Mouse (Mus musculus): Measurements from ENCODE around the gene Myh7b.
A peak's percentile ranks its signal among the peaks of the same experiment; 100 is the strongest.

The Myh7b gene

GRCm38 (mm10) chr2:155634562-155634961 lies 23.6 kb downstream of the Myh7b start:
- DNase-seq (ENCODE audit: low spot score) = no peak

- DNase-seq (ENCODE audit: low spot score) = no peak
These were observed 24.9 kb downstream of the Myh7b start for GRCm38 (mm10) chr2:155635961-155636360.

- DNase-seq (ENCODE audit: low spot score) = no peak
These were observed 25.9 kb downstream of the Myh7b start for GRCm38 (mm10) chr2:155636881-155637280.

GRCm38 (mm10) chr2:155637411-155637810 lies 26.4 kb downstream of the Myh7b start:
- DNase-seq (ENCODE audit: low spot score) = no peak

- DNase-seq (ENCODE audit: low spot score) = peak; percentile 28
These were observed 29.6 kb downstream of the Myh7b start for GRCm38 (mm10) chr2:155640656-155641055.

GRCm38 (mm10) chr2:155641540-155642472 lies 30.8 kb downstream of the Myh7b start:
- no peak for DNase-seq (ENCODE audit: low spot score)

GRCm38 (mm10) chr2:155645746-155646145 lies 34.7 kb downstream of the Myh7b start:
- no peak for DNase-seq (ENCODE audit: low spot score)

GRCm38 (mm10) chr2:155652618-155653017 lies 41.6 kb downstream of the Myh7b start:
- no peak for DNase-seq (ENCODE audit: low spot score)

- DNase-seq (ENCODE audit: low spot score) = no peak
These were observed 44.9 kb downstream of the Myh7b start for GRCm38 (mm10) chr2:155655759-155656372.

- DNase-seq (ENCODE audit: low spot score) = no peak
These were observed 51.4 kb downstream of the Myh7b start for GRCm38 (mm10) chr2:155662390-155662789.

GRCm38 (mm10) chr2:155663097-155663496 lies 52.1 kb downstream of the Myh7b start:
- DNase-seq (ENCODE audit: low spot score) = peak; percentile 66

- no peak for DNase-seq (ENCODE audit: low spot score)
These were observed 53.0 kb downstream of the Myh7b start for GRCm38 (mm10) chr2:155663910-155664460.

- no peak for DNase-seq (ENCODE audit: low spot score)
These were observed 56.9 kb downstream of the Myh7b start for GRCm38 (mm10) chr2:155667881-155668280.

GRCm38 (mm10) chr2:155668461-155668860 lies 57.4 kb downstream of the Myh7b start:
- DNase-seq (ENCODE audit: low spot score) = peak; percentile 52

- no peak for DNase-seq (ENCODE audit: low spot score)
These were observed 60.2 kb downstream of the Myh7b start for GRCm38 (mm10) chr2:155671236-155671635.

GRCm38 (mm10) chr2:155673546-155673945 lies 62.5 kb downstream of the Myh7b start:
- DNase-seq (ENCODE audit: low spot score) = peak; percentile 82

GRCm38 (mm10) chr2:155675118-155675517 lies 64.1 kb downstream of the Myh7b start:
- no peak for DNase-seq (ENCODE audit: low spot score)

- no peak for DNase-seq (ENCODE audit: low spot score)
These were observed 68.6 kb downstream of the Myh7b start for GRCm38 (mm10) chr2:155679586-155680110.

- DNase-seq (ENCODE audit: low spot score) = no peak
These were observed 69.6 kb downstream of the Myh7b start for GRCm38 (mm10) chr2:155680591-155680990.

GRCm38 (mm10) chr2:155681194-155681593 lies 70.2 kb downstream of the Myh7b start:
- DNase-seq (ENCODE audit: low spot score) = no peak

- no peak for DNase-seq (ENCODE audit: low spot score)
These were observed 70.9 kb downstream of the Myh7b start for GRCm38 (mm10) chr2:155681874-155682273.

- no peak for DNase-seq (ENCODE audit: low spot score)
These were observed 72.1 kb downstream of the Myh7b start for GRCm38 (mm10) chr2:155683137-155683536.

- DNase-seq (ENCODE audit: low spot score) = no peak
These were observed 72.8 kb downstream of the Myh7b start for GRCm38 (mm10) chr2:155683821-155684220.
